Mouse (Mus musculus) frontal cortex, adult (tissue): ENCODE results near the gene Hist1h2bj.
A peak's percentile ranks its signal among the peaks of the same experiment; 100 is the strongest.

Source experiments
- ATAC-seq: cut with Nextera tagmentation; 2 replicates; pipeline ENCODE4 v1.9.2; 2017; ENCODE audit warnings: mild to moderate bottlenecking, moderate library complexity, mixed read lengths; ENCODE audit not compliant: low TSS enrichment

The Hist1h2bj gene

GRCm38 (mm10) chr13:22042568-22043502 lies at the start of gene Hist1h2bj, which contains the start of gene Hist1h2ag:
Gene Hist1h2bj (plus strand): TSS chr13:22043214.
Gene Hist1h2ag (minus strand): TSS chr13:22042944.
- peak; percentile 91 for ATAC-seq

- no peak for ATAC-seq
These were observed 48.9 kb upstream of the Hist1h2bj start for GRCm38 (mm10) chr13:21993957-21994738.

GRCm38 (mm10) chr13:21994896-21995295 lies 48.1 kb upstream of the Hist1h2bj start:
- no peak for ATAC-seq

- no peak for ATAC-seq
These were observed 47.6 kb upstream of the Hist1h2bj start for GRCm38 (mm10) chr13:21995331-21995914.

- no peak for ATAC-seq
These were observed 46.7 kb upstream of the Hist1h2bj start for GRCm38 (mm10) chr13:21996101-21996839.

GRCm38 (mm10) chr13:21996840-21997185 lies 46.2 kb upstream of the Hist1h2bj start:
- no peak for ATAC-seq

- ATAC-seq = no peak
These were observed 45.7 kb upstream of the Hist1h2bj start for GRCm38 (mm10) chr13:21997201-21997820.

- no peak for ATAC-seq
These were observed 45.2 kb upstream of the Hist1h2bj start for GRCm38 (mm10) chr13:21997821-21998220.

- ATAC-seq = no peak
These were observed 44.6 kb upstream of the Hist1h2bj start for GRCm38 (mm10) chr13:21998412-21998811.

- no peak for ATAC-seq
These were observed 43.9 kb upstream of the Hist1h2bj start for GRCm38 (mm10) chr13:21999147-21999546.

- ATAC-seq = no peak
These were observed 41.7 kb upstream of the Hist1h2bj start for GRCm38 (mm10) chr13:22001346-22001745.

GRCm38 (mm10) chr13:22001823-22002222 lies 41.2 kb upstream of the Hist1h2bj start:
- ATAC-seq = no peak

- peak; percentile 79 for ATAC-seq
These were observed 37.2 kb upstream of the Hist1h2bj start for GRCm38 (mm10) chr13:22005605-22006333.

- ATAC-seq = peak; percentile 74
These were observed 36.5 kb upstream of the Hist1h2bj start for GRCm38 (mm10) chr13:22006334-22007120.

- no peak for ATAC-seq
These were observed 35.9 kb upstream of the Hist1h2bj start for GRCm38 (mm10) chr13:22007121-22007510.

- ATAC-seq = no peak
These were observed 35.1 kb upstream of the Hist1h2bj start for GRCm38 (mm10) chr13:22007872-22008271.

GRCm38 (mm10) chr13:22008707-22009106 lies 34.3 kb upstream of the Hist1h2bj start:
- ATAC-seq = no peak

GRCm38 (mm10) chr13:22009642-22010041 lies 33.4 kb upstream of the Hist1h2bj start, which contains the start of gene Prss16:
Gene Prss16 (minus strand): TSS chr13:22009742.
- ATAC-seq = no peak

GRCm38 (mm10) chr13:22013716-22014115 lies 29.3 kb upstream of the Hist1h2bj start:
- ATAC-seq = no peak
